Mouse (Mus musculus): ENCODE results near the gene Sox5.

Sox5 gene

GRCm38 (mm10) chr6:144772175-144772918, 9.4 kb downstream of the Sox5 start:
- no peak for DNase-seq (ENCODE audit: low spot score)

- DNase-seq (ENCODE audit: low spot score): no peak
These were observed 12.7 kb downstream of the Sox5 start for GRCm38 (mm10) chr6:144769060-144769459.

- no peak for DNase-seq (ENCODE audit: low spot score)
These were observed 19.9 kb downstream of the Sox5 start for GRCm38 (mm10) chr6:144761902-144762301.

- no peak for DNase-seq (ENCODE audit: low spot score)
These were observed 22.6 kb downstream of the Sox5 start for GRCm38 (mm10) chr6:144759193-144759592.

- DNase-seq (ENCODE audit: low spot score): no peak
These were observed 24.4 kb downstream of the Sox5 start for GRCm38 (mm10) chr6:144757414-144757813.

GRCm38 (mm10) chr6:144756444-144756843, 25.3 kb downstream of the Sox5 start:
- no peak for DNase-seq (ENCODE audit: low spot score)

GRCm38 (mm10) chr6:144755304-144755703, 26.5 kb downstream of the Sox5 start:
- DNase-seq (ENCODE audit: low spot score): no peak

- DNase-seq (ENCODE audit: low spot score): no peak
These were observed 27.4 kb downstream of the Sox5 start for GRCm38 (mm10) chr6:144754366-144754765.

GRCm38 (mm10) chr6:144753963-144754296, 27.8 kb downstream of the Sox5 start:
- no peak for DNase-seq (ENCODE audit: low spot score)

GRCm38 (mm10) chr6:144753225-144753962, 28.4 kb downstream of the Sox5 start:
- no peak for DNase-seq (ENCODE audit: low spot score)

- no peak for DNase-seq (ENCODE audit: low spot score)
These were observed 30.2 kb downstream of the Sox5 start for GRCm38 (mm10) chr6:144751581-144751980.

GRCm38 (mm10) chr6:144750197-144750596, 31.6 kb downstream of the Sox5 start:
- DNase-seq (ENCODE audit: low spot score): no peak

- no peak for DNase-seq (ENCODE audit: low spot score)
These were observed 35.3 kb downstream of the Sox5 start for GRCm38 (mm10) chr6:144746436-144746835.

- DNase-seq (ENCODE audit: low spot score): no peak
These were observed 39.2 kb downstream of the Sox5 start for GRCm38 (mm10) chr6:144742559-144742958.

- no peak for DNase-seq (ENCODE audit: low spot score)
These were observed 40.6 kb downstream of the Sox5 start for GRCm38 (mm10) chr6:144741080-144741655.

- DNase-seq (ENCODE audit: low spot score): no peak
These were observed 41.4 kb downstream of the Sox5 start for GRCm38 (mm10) chr6:144740343-144740742.

GRCm38 (mm10) chr6:144739753-144740152, 42.0 kb downstream of the Sox5 start:
- no peak for DNase-seq (ENCODE audit: low spot score)

- DNase-seq (ENCODE audit: low spot score): no peak
These were observed 44.0 kb downstream of the Sox5 start for GRCm38 (mm10) chr6:144737786-144738185.

GRCm38 (mm10) chr6:144731251-144731970, 50.4 kb downstream of the Sox5 start:
- no peak for DNase-seq (ENCODE audit: low spot score)

GRCm38 (mm10) chr6:144723530-144724144, 58.1 kb downstream of the Sox5 start:
- no peak for DNase-seq (ENCODE audit: low spot score)

GRCm38 (mm10) chr6:144723024-144723423, 58.8 kb downstream of the Sox5 start:
- no peak for DNase-seq (ENCODE audit: low spot score)

- DNase-seq (ENCODE audit: low spot score): no peak
These were observed 60.9 kb downstream of the Sox5 start for GRCm38 (mm10) chr6:144720846-144721245.

All from ovary, adult 18-20 months (tissue).